Mouse (Mus musculus) limb, embryonic 11.5 days (tissue): ENCODE data around the gene Apobec2. TPM values are rescaled to one million over a fixed set of nuclear protein-coding genes. Genes with fewer than 3 reads are reported as not detected.

ENCODE experiments used
- ATAC-seq: fragments of 200-750 bp; cut with Nextera tagmentation; 2 replicates; pipeline ENCODE4 v1.8.0; 2017; ENCODE audit warnings: low read depth; ENCODE audit not compliant: insufficient number of reproducible peaks, low FRiP score, low TSS enrichment
- DNase-seq: peaks from one replicate; pipeline ENCODE4 v3.0.0-alpha.2; 2015; ENCODE audit warnings: low spot score
- H3K27ac ChIP-seq: fragments of 300-500 bp; sonication (generic); replicated peaks from 2 replicates; pipeline ENCODE4 v1.5.1; 2014; ENCODE audit warnings: low read depth, mild to moderate bottlenecking, low read length
- H3K27me3 ChIP-seq: fragments of 300-500 bp; sonication (generic); 2 replicates; pipeline ENCODE4 v1.6.1; 2014; ENCODE audit warnings: mild to moderate bottlenecking, low read length, mixed read lengths; ENCODE audit not compliant: control insufficient read depth, insufficient read depth
- H3K36me3 ChIP-seq: fragments of 300-500 bp; sonication (generic); 2 replicates; pipeline ENCODE4 v1.6.1; 2014; ENCODE audit warnings: mild to moderate bottlenecking, low read length, moderate library complexity, mixed read lengths; ENCODE audit not compliant: control insufficient read depth, insufficient read depth
- H3K4me1 ChIP-seq: fragments of 300-500 bp; sonication (generic); 2 replicates; pipeline ENCODE4 v1.6.1; 2014; ENCODE audit warnings: low read length, mixed read lengths; ENCODE audit not compliant: control insufficient read depth, insufficient read depth
- H3K4me2 ChIP-seq: fragments of 300-500 bp; sonication (generic); 2 replicates; pipeline ENCODE4 v1.6.1; 2014; ENCODE audit warnings: low read depth, mild to moderate bottlenecking, moderate library complexity; ENCODE audit not compliant: severe bottlenecking
- H3K4me3 ChIP-seq: fragments of 300-500 bp; sonication (generic); 2 replicates; pipeline ENCODE4 v1.5.1; 2014; ENCODE audit warnings: low read depth, low read length
- H3K9ac ChIP-seq: fragments of 300-500 bp; sonication (generic); 2 replicates; pipeline ENCODE4 v1.6.1; 2014; ENCODE audit warnings: mild to moderate bottlenecking, low read length
- H3K9me3 ChIP-seq: fragments of 300-500 bp; sonication (generic); 2 replicates; pipeline ENCODE4 v1.6.1; 2016; ENCODE audit warnings: low read length; ENCODE audit not compliant: control insufficient read depth
- WGBS: fragments of 180-500 bp; shearing (Covaris S2); extraction: QIAGEN DNeasy Blood & Tissue Kit; methylation state at CpG from one replicate; pipeline ENCODE4 v1.1.7; 2014; 5-methylcytosine and 5-hydroxymethylcytosine counted together
- polyA plus RNA-seq: library from polyadenylated mRNA; unstranded; fragments of >200 nt; fragmentation: Nextera tagmentation; extraction: Ambion mirVana; gene quantifications from 2 replicates; pipeline ENCODE4 v1.2.1, GENCODE M21; 2014

The Apobec2 gene
- polyA plus RNA-seq, 1 experiment from 2014 or later: 1.5 TPM

GRCm38 (mm10) chr17:48408526-48409291, 24.0 kb downstream of the Apobec2 start:
- DNase-seq: peak; percentile 82
- peak overlapping the region; percentile 100 for H3K27ac ChIP-seq
- under 1% methylated on average over 45 of the region's 47 CpGs for WGBS

GRCm38 (mm10) chr17:48407910-48408525, 24.7 kb downstream of the Apobec2 start:
- ATAC-seq (no peak), DNase-seq (no peak)
- H3K27ac ChIP-seq: peak overlapping the region; percentile 100

More at GRCm38 (mm10) chr17:48408526-48409291, 24.0 kb downstream of the Apobec2 start:
- Histone ChIP-seq H3K36me3 (peaks cover 5% of the 10 kb centered on the region; the same call in 1 of the 2 replicates), H3K4me2 (peak overlapping the region; percentile 82), H3K9ac (peak overlapping the region; percentile 99), H3K4me3 (peak overlapping the region; percentile 89), H3K4me1 (peaks cover 16% of the 10 kb centered on the region), H3K9me3 (no peaks in the 10 kb centered on the region), H3K27me3 (no peaks in the 10 kb centered on the region)
- peak; percentile 22 for ATAC-seq

GRCm38 (mm10) chr17:48407154-48407553, 25.6 kb downstream of the Apobec2 start:
- no peaks in the 10 kb centered on the region for H3K27me3 ChIP-seq
- peaks cover 16% of the 10 kb centered on the region for H3K4me1 ChIP-seq
- H3K27ac ChIP-seq: no peak overlapping the region
- no peak overlapping the region for H3K4me3 ChIP-seq
- 81% methylated on average over 4 of the region's 4 CpGs for WGBS
- no peak for ATAC-seq
- no peak overlapping the region for H3K9ac ChIP-seq
- no peak for DNase-seq
- peak overlapping the region; percentile 82; the same call in 1 of the 2 replicates for H3K4me2 ChIP-seq
- H3K36me3 ChIP-seq: peaks cover 5% of the 10 kb centered on the region; the same call in 1 of the 2 replicates
- no peaks in the 10 kb centered on the region for H3K9me3 ChIP-seq

More at GRCm38 (mm10) chr17:48407910-48408525, 24.7 kb downstream of the Apobec2 start:
- Histone ChIP-seq H3K4me1 (peaks cover 16% of the 10 kb centered on the region), H3K4me3 (peak overlapping the region; percentile 89), H3K9me3 (no peaks in the 10 kb centered on the region), H3K36me3 (peaks cover 5% of the 10 kb centered on the region; the same call in 1 of the 2 replicates), H3K27me3 (no peaks in the 10 kb centered on the region), H3K4me2 (peak overlapping the region; percentile 82), H3K9ac (peak overlapping the region; percentile 99)
- WGBS: 22% methylated on average over 8 of the region's 8 CpGs

- ATAC-seq: no peak
- 81% methylated on average over 1 of the region's 1 CpGs for WGBS
- H3K27ac ChIP-seq: no peak overlapping the region
- H3K4me1 ChIP-seq: 0 out of 2 replicates have a peak, but pooled peaks cover 7% of the 10 kb centered on the region
- no peak for DNase-seq
- H3K4me2 ChIP-seq: no peak overlapping the region
- H3K9me3 ChIP-seq: no peaks in the 10 kb centered on the region
- H3K4me3 ChIP-seq: no peak overlapping the region
- no peaks in the 10 kb centered on the region for H3K27me3 ChIP-seq
- H3K9ac ChIP-seq: no peak overlapping the region
- H3K36me3 ChIP-seq: peaks cover 8% of the 10 kb centered on the region
These were observed 28.0 kb downstream of the Apobec2 start for GRCm38 (mm10) chr17:48404706-48405105.

- Histone ChIP-seq H3K27ac (no peak overlapping the region), H3K4me1 (0 out of 2 replicates have a peak, but pooled peaks cover 7% of the 10 kb centered on the region), H3K36me3 (peaks cover 8% of the 10 kb centered on the region), H3K27me3 (no peaks in the 10 kb centered on the region), H3K4me3 (no peak overlapping the region), H3K4me2 (no peak overlapping the region), H3K9me3 (no peaks in the 10 kb centered on the region), H3K9ac (no peak overlapping the region)
- no peak for ATAC-seq
- WGBS: 94% methylated on average over 2 of the region's 2 CpGs
- DNase-seq: no peak
These were observed 28.9 kb downstream of the Apobec2 start for GRCm38 (mm10) chr17:48403848-48404247.

- ATAC-seq (no peak), DNase-seq (no peak)
- 96% methylated on average over 3 of the region's 3 CpGs for WGBS
- no peak overlapping the region for H3K4me2 ChIP-seq
- no peaks in the 10 kb centered on the region for H3K27me3 ChIP-seq
- no peaks in the 10 kb centered on the region for H3K9me3 ChIP-seq
- H3K27ac ChIP-seq: no peak overlapping the region
- H3K9ac ChIP-seq: no peak overlapping the region
- H3K4me3 ChIP-seq: no peak overlapping the region
- 0 out of 2 replicates have a peak, but pooled peaks cover 4% of the 10 kb centered on the region for H3K4me1 ChIP-seq
- peaks cover 11% of the 10 kb centered on the region for H3K36me3 ChIP-seq
These were observed 30.0 kb downstream of the Apobec2 start for GRCm38 (mm10) chr17:48402751-48403150.

GRCm38 (mm10) chr17:48401710-48402109, 31.0 kb downstream of the Apobec2 start:
- H3K4me3 ChIP-seq: no peak overlapping the region
- no peaks in the 10 kb centered on the region for H3K9me3 ChIP-seq
- H3K36me3 ChIP-seq: peaks cover 12% of the 10 kb centered on the region
- no peak overlapping the region for H3K4me2 ChIP-seq
- H3K9ac ChIP-seq: no peak overlapping the region
- DNase-seq (no peak), ATAC-seq (no peak)
- H3K27me3 ChIP-seq: no peaks in the 10 kb centered on the region
- no peak overlapping the region for H3K27ac ChIP-seq
- no peaks in the 10 kb centered on the region for H3K4me1 ChIP-seq
- WGBS: 89% methylated on average over 4 of the region's 4 CpGs

- Histone ChIP-seq H3K4me3 (no peak overlapping the region), H3K9ac (no peak overlapping the region), H3K27ac (no peak overlapping the region), H3K9me3 (no peaks in the 10 kb centered on the region), H3K4me1 (no peaks in the 10 kb centered on the region), H3K27me3 (no peaks in the 10 kb centered on the region), H3K4me2 (no peak overlapping the region), H3K36me3 (peaks cover 37% of the 10 kb centered on the region; the same call in 1 of the 2 replicates)
- WGBS: 96% methylated on average over 3 of the region's 3 CpGs
- no peak for ATAC-seq
- no peak for DNase-seq
These were observed 40.1 kb downstream of the Apobec2 start for GRCm38 (mm10) chr17:48392616-48393015.
